Mouse (Mus musculus): ENCODE results near the gene Plcxd1. TPM values are rescaled to one million over a fixed set of nuclear protein-coding genes. Genes with fewer than 3 reads are reported as not detected.

Gene Plcxd1
- polyA plus RNA-seq, 1 experiment from 2014 or later, result 1.9 TPM

Other genes starting within 250 kb of the Plcxd1 start
- 0.88 and 1.1 TPM in 2 replicates for gene Gm15446, start 176.6 kb upstream of the Plcxd1 start, polyA plus RNA-seq (2015; fragmentation: Nextera tagmentation; extraction: Ambion mirVana)
- 30.0 and 31.3 TPM in 2 replicates for gene Zfp932, start 103.4 kb upstream of the Plcxd1 start, polyA plus RNA-seq (2015; fragmentation: Nextera tagmentation; extraction: Ambion mirVana)
- 4.0 and 4.8 TPM in 2 replicates for gene Gm17655, start 27.5 kb upstream of the Plcxd1 start, polyA plus RNA-seq (2015; fragmentation: Nextera tagmentation; extraction: Ambion mirVana)
- gene Gm35315, start 5.5 kb upstream of the Plcxd1 start, polyA plus RNA-seq (2015; fragmentation: Nextera tagmentation; extraction: Ambion mirVana), result 1.1 TPM in 2 replicates
- gene Gtpbp6, start 8.2 kb downstream of the Plcxd1 start, polyA plus RNA-seq (2015; fragmentation: Nextera tagmentation; extraction: Ambion mirVana), result 32.0 and 42.1 TPM in 2 replicates
- 6.5 and 6.7 TPM in 2 replicates for gene Zfp605, start 10.1 kb downstream of the Plcxd1 start, polyA plus RNA-seq (2015; fragmentation: Nextera tagmentation; extraction: Ambion mirVana)
- 36.6 and 38.1 TPM in 2 replicates for gene Chfr, start 35.9 kb downstream of the Plcxd1 start, polyA plus RNA-seq (2015; fragmentation: Nextera tagmentation; extraction: Ambion mirVana)
- 25.3 and 25.4 TPM in 2 replicates for gene Golga3, start 76.7 kb downstream of the Plcxd1 start, polyA plus RNA-seq (2015; fragmentation: Nextera tagmentation; extraction: Ambion mirVana)
- gene Ankle2, start 131.0 kb downstream of the Plcxd1 start, polyA plus RNA-seq (2015; fragmentation: Nextera tagmentation; extraction: Ambion mirVana), result 29.4 and 30.0 TPM in 2 replicates
- 65.6 and 67.2 TPM in 2 replicates for gene Pgam5, start 169.9 kb downstream of the Plcxd1 start, polyA plus RNA-seq (2015; fragmentation: Nextera tagmentation; extraction: Ambion mirVana)
- 8.1 and 11.0 TPM in 2 replicates for gene Pxmp2, start 186.2 kb downstream of the Plcxd1 start, polyA plus RNA-seq (2015; fragmentation: Nextera tagmentation; extraction: Ambion mirVana)
- 32.6 and 35.5 TPM in 2 replicates for gene Pole, start 186.3 kb downstream of the Plcxd1 start, polyA plus RNA-seq (2015; fragmentation: Nextera tagmentation; extraction: Ambion mirVana)
- 2.6 and 3.1 TPM in 2 replicates for gene P2rx2, start 243.2 kb downstream of the Plcxd1 start, polyA plus RNA-seq (2015; fragmentation: Nextera tagmentation; extraction: Ambion mirVana)
- not detected in 2 replicates for gene Lrcol1, start 244.8 kb downstream of the Plcxd1 start, polyA plus RNA-seq (2015; fragmentation: Nextera tagmentation; extraction: Ambion mirVana)

All from embryonic facial prominence, embryonic 13.5 days (tissue).